Mouse (Mus musculus): ENCODE results near the gene Pla2g4e. TPM values are rescaled to one million over a fixed set of nuclear protein-coding genes. Genes with fewer than 3 reads are reported as not detected.

The Pla2g4e gene
- polyA plus RNA-seq, 1 experiment = 0.33 TPM

GRCm38 (mm10) chr2:120139091-120139490 is 106.0 kb downstream of the Pla2g4e start:
- WGBS = 89% methylated on average over 1 of the region's 1 CpGs
- Histone ChIP-seq H3K4me1 (ENCODE audit: control insufficient read depth, insufficient read depth, low read length) (peaks cover 11% of the 10 kb centered on the region), H3K27me3 (replicated peaks; ENCODE audit: control insufficient read depth, insufficient read depth, low read length) (no peaks in the 10 kb centered on the region), H3K27ac (ENCODE audit: insufficient read depth, low read depth, low read length) (no peak overlapping the region), H3K4me3 (ENCODE audit: insufficient read depth, low read depth, low read length) (no peak overlapping the region), H3K36me3 (ENCODE audit: control insufficient read depth, insufficient read depth, low read length) (peaks cover 2% of the 10 kb centered on the region; the same call in 1 of the 2 replicates)
- TF ChIP-seq CTCF (conservative IDR thresholded peaks at IDR 0.05; ENCODE audit: insufficient read depth, insufficient read length, low read depth, low read length) = no peak
- TF ChIP-seq POLR2A (IDR thresholded peaks at IDR 0.05; ENCODE audit: low read depth, low read length) = no peak
- DNase-seq = no peak

GRCm38 (mm10) chr2:120137281-120137680 is 107.9 kb downstream of the Pla2g4e start:
- Histone ChIP-seq H3K36me3 (ENCODE audit: control insufficient read depth, insufficient read depth, low read length) (peaks cover 2% of the 10 kb centered on the region; the same call in 1 of the 2 replicates), H3K4me1 (ENCODE audit: control insufficient read depth, insufficient read depth, low read length) (peaks cover 12% of the 10 kb centered on the region), H3K27ac (ENCODE audit: insufficient read depth, low read depth, low read length) (peak overlapping the region; percentile 39; the same call in 1 of the 2 replicates), H3K27me3 (replicated peaks; ENCODE audit: control insufficient read depth, insufficient read depth, low read length) (no peaks in the 10 kb centered on the region), H3K4me3 (ENCODE audit: insufficient read depth, low read depth, low read length) (no peak overlapping the region)
- no peak for TF ChIP-seq POLR2A (IDR thresholded peaks at IDR 0.05; ENCODE audit: low read depth, low read length)
- no peak for TF ChIP-seq CTCF (conservative IDR thresholded peaks at IDR 0.05; ENCODE audit: insufficient read depth, insufficient read length, low read depth, low read length)
- no peak for DNase-seq
- 64% methylated on average over 5 of the region's 5 CpGs for WGBS

- Histone ChIP-seq H3K4me1 (ENCODE audit: control insufficient read depth, insufficient read depth, low read length) (peaks cover 11% of the 10 kb centered on the region), H3K27me3 (replicated peaks; ENCODE audit: control insufficient read depth, insufficient read depth, low read length) (no peaks in the 10 kb centered on the region), H3K27ac (ENCODE audit: insufficient read depth, low read depth, low read length) (peak overlapping the region; percentile 16; the same call in 1 of the 2 replicates), H3K36me3 (ENCODE audit: control insufficient read depth, insufficient read depth, low read length) (peaks cover 2% of the 10 kb centered on the region; the same call in 1 of the 2 replicates), H3K4me3 (ENCODE audit: insufficient read depth, low read depth, low read length) (no peak overlapping the region)
- DNase-seq = no peak
- no peak for TF ChIP-seq CTCF (conservative IDR thresholded peaks at IDR 0.05; ENCODE audit: insufficient read depth, insufficient read length, low read depth, low read length)
- no peak for TF ChIP-seq POLR2A (IDR thresholded peaks at IDR 0.05; ENCODE audit: low read depth, low read length)
Observed at GRCm38 (mm10) chr2:120134453-120135075, 110.6 kb downstream of the Pla2g4e start.

GRCm38 (mm10) chr2:120131881-120132280 is 113.3 kb downstream of the Pla2g4e start:
- WGBS = 68% methylated on average over 1 of the region's 1 CpGs
- H3K27me3 ChIP-seq (replicated peaks; ENCODE audit: control insufficient read depth, insufficient read depth, low read length) = no peaks in the 10 kb centered on the region
- peaks cover 2% of the 10 kb centered on the region; the same call in 1 of the 2 replicates for H3K36me3 ChIP-seq (ENCODE audit: control insufficient read depth, insufficient read depth, low read length)
- TF ChIP-seq POLR2A (IDR thresholded peaks at IDR 0.05; ENCODE audit: low read depth, low read length) (no peak), CTCF (conservative IDR thresholded peaks at IDR 0.05; ENCODE audit: insufficient read depth, insufficient read length, low read depth, low read length) (no peak)
- H3K4me1 ChIP-seq (ENCODE audit: control insufficient read depth, insufficient read depth, low read length) = peaks cover 21% of the 10 kb centered on the region
- DNase-seq = peak; percentile 56
- H3K27ac ChIP-seq (ENCODE audit: insufficient read depth, low read depth, low read length) = no peak overlapping the region
- H3K4me3 ChIP-seq (ENCODE audit: insufficient read depth, low read depth, low read length) = no peak overlapping the region

DNA sequence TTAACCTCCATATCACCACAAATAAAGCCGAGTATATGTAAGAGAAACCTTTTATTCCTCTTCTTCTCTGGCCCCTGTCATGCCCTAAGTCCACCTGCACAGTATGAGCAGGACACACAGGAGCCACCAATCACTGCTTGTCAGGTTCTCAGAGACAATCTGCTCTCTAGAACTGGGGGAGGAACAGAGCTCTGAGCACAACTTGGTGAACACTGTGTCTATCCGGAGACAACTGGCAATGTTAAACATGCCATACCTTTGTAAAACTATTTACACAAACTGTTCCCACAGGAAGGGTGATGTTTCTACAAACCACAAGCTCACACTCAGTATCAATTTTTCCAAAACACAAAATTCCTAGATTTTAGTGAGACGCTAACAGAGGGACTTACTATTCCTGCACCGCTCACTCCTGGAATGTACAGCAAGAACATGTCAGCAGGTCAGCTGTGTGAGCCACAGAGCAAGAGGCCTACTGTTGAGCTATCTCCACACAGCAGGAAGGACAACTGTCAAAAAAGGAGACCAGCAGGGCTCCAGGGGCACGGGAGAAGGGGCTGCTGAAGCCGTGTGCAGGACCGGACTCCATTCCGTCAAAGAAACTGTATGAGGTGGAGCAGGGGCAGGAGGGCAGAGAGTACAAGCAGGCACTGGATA is 115.8 kb downstream of the Pla2g4e start:
- 60% methylated on average over 8 of the region's 8 CpGs for WGBS
- Histone ChIP-seq H3K27me3 (replicated peaks; ENCODE audit: control insufficient read depth, insufficient read depth, low read length) (no peaks in the 10 kb centered on the region), H3K36me3 (ENCODE audit: control insufficient read depth, insufficient read depth, low read length) (no peaks in the 10 kb centered on the region), H3K4me3 (ENCODE audit: insufficient read depth, low read depth, low read length) (no peak overlapping the region), H3K27ac (ENCODE audit: insufficient read depth, low read depth, low read length) (peak overlapping the region; percentile 94), H3K4me1 (ENCODE audit: control insufficient read depth, insufficient read depth, low read length) (peaks cover 22% of the 10 kb centered on the region)
- no peak for DNase-seq
- no peak for TF ChIP-seq POLR2A (IDR thresholded peaks at IDR 0.05; ENCODE audit: low read depth, low read length)
- TF ChIP-seq CTCF (conservative IDR thresholded peaks at IDR 0.05; ENCODE audit: insufficient read depth, insufficient read length, low read depth, low read length) = no peak

DNA sequence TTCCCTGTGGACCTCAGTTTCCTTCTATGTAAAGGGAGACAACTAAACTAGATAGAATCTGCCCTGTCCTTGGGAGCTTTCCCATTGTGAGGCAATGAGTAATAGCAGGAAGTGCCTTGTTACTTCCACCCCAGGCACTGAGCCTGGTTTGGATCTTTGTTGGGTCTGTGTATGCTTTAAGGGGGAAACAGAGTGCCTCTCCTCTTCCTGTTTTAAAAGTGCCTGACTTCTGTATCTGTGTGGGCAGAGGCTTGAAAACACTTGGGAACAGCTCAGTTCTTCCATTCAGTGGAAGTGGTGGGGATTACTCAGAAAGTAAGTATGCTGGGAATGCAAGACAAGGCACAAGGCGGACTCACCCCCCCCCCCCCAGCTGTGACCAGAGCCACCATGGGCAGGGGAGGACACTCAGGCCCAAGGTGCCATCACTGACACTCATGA is 116.5 kb downstream of the Pla2g4e start:
- H3K36me3 ChIP-seq (ENCODE audit: control insufficient read depth, insufficient read depth, low read length) = no peaks in the 10 kb centered on the region
- H3K27ac ChIP-seq (ENCODE audit: insufficient read depth, low read depth, low read length) = peak overlapping the region; percentile 94
- TF ChIP-seq POLR2A (IDR thresholded peaks at IDR 0.05; ENCODE audit: low read depth, low read length) (no peak), CTCF (conservative IDR thresholded peaks at IDR 0.05; ENCODE audit: insufficient read depth, insufficient read length, low read depth, low read length) (no peak)
- no peak overlapping the region for H3K4me3 ChIP-seq (ENCODE audit: insufficient read depth, low read depth, low read length)
- DNase-seq = peak; percentile 83
- peaks cover 19% of the 10 kb centered on the region; the same call in 1 of the 2 replicates for H3K4me1 ChIP-seq (ENCODE audit: control insufficient read depth, insufficient read depth, low read length)
- no peaks in the 10 kb centered on the region for H3K27me3 ChIP-seq (replicated peaks; ENCODE audit: control insufficient read depth, insufficient read depth, low read length)
- WGBS = 63% methylated on average over 1 of the region's 1 CpGs

DNA sequence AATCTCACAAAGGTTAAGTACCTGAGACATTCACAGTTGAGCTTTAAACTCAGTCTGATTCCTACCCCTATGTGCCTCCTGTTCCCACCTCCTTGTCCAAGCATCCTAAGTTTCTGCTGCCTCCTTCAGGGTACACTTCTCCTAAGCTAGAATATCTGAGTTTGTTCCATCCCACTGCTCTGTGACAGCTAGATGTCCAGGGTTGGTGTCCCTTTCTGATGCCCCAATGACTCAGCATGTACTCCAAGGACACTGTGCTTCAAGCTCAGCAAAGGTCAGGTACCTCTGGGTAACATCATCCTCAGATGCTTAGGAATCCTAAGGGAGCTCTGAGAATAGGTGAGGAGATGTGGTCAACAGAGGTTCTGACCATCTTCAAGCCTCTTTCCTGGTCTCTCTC is 117.1 kb downstream of the Pla2g4e start:
- no peaks in the 10 kb centered on the region for H3K36me3 ChIP-seq (ENCODE audit: control insufficient read depth, insufficient read depth, low read length)
- no peak overlapping the region for H3K4me3 ChIP-seq (ENCODE audit: insufficient read depth, low read depth, low read length)
- no peak for DNase-seq
- peaks cover 19% of the 10 kb centered on the region; the same call in 1 of the 2 replicates for H3K4me1 ChIP-seq (ENCODE audit: control insufficient read depth, insufficient read depth, low read length)
- TF ChIP-seq POLR2A (IDR thresholded peaks at IDR 0.05; ENCODE audit: low read depth, low read length) = no peak
- no peak for TF ChIP-seq CTCF (conservative IDR thresholded peaks at IDR 0.05; ENCODE audit: insufficient read depth, insufficient read length, low read depth, low read length)
- H3K27ac ChIP-seq (ENCODE audit: insufficient read depth, low read depth, low read length) = peak overlapping the region; percentile 92
- no peaks in the 10 kb centered on the region for H3K27me3 ChIP-seq (replicated peaks; ENCODE audit: control insufficient read depth, insufficient read depth, low read length)

Measured in kidney, adult 2 months (tissue).